Mouse (Mus musculus) intestine, embryonic 15.5 days (tissue): ENCODE data around the gene Atp2c1. TPM values are rescaled to one million over a fixed set of nuclear protein-coding genes. Genes with fewer than 3 reads are reported as not detected.

Source experiments
- ATAC-seq: fragments of 200-750 bp; cut with Nextera tagmentation; 2 replicates; pipeline ENCODE4 v1.8.0; 2017; ENCODE audit warnings: moderate TSS enrichment, moderate library complexity
- H3K27ac ChIP-seq: fragments of 300-500 bp; sonication (generic); 2 replicates; pipeline ENCODE4 v1.5.1; 2015; ENCODE audit warnings: mild to moderate bottlenecking, inconsistent platforms
- H3K27me3 ChIP-seq: fragments of 300-500 bp; sonication (generic); replicated peaks from 2 replicates; pipeline ENCODE4 v1.6.1; 2015; ENCODE audit warnings: inconsistent platforms
- H3K36me3 ChIP-seq: fragments of 300-500 bp; sonication (generic); 2 replicates; pipeline ENCODE4 v1.6.1; 2015; ENCODE audit warnings: inconsistent platforms
- H3K4me1 ChIP-seq: fragments of 300-500 bp; sonication (generic); replicated peaks from 2 replicates; pipeline ENCODE4 v1.6.1; 2015; ENCODE audit warnings: inconsistent platforms
- H3K4me2 ChIP-seq: fragments of 300-500 bp; sonication (generic); replicated peaks from 2 replicates; pipeline ENCODE4 v1.6.1; 2015; ENCODE audit warnings: mild to moderate bottlenecking, inconsistent platforms
- H3K4me3 ChIP-seq: fragments of 300-500 bp; sonication (generic); replicated peaks from 2 replicates; pipeline ENCODE4 v1.5.1; 2015; ENCODE audit warnings: inconsistent platforms
- H3K9ac ChIP-seq: fragments of 300-500 bp; sonication (generic); 2 replicates; pipeline ENCODE4 v1.6.1; 2015; ENCODE audit warnings: inconsistent platforms
- H3K9me3 ChIP-seq: fragments of 300-500 bp; sonication (generic); 2 replicates; pipeline ENCODE4 v1.6.1; 2016; ENCODE audit warnings: inconsistent platforms
- WGBS: fragments of 180-500 bp; shearing (Covaris S2); methylation state at CpG from one replicate; pipeline ENCODE4 v1.1.7; 2015; 5-methylcytosine and 5-hydroxymethylcytosine counted together
- polyA plus RNA-seq: library from polyadenylated mRNA; unstranded; fragments of >200 nt; fragmentation: Nextera tagmentation; extraction: Ambion mirVana; gene quantifications from 2 replicates; pipeline ENCODE4 v1.2.1, GENCODE M21; 2015

Gene Atp2c1
- polyA plus RNA-seq, 1 experiment from 2014 or later: 57.0 TPM

DNA sequence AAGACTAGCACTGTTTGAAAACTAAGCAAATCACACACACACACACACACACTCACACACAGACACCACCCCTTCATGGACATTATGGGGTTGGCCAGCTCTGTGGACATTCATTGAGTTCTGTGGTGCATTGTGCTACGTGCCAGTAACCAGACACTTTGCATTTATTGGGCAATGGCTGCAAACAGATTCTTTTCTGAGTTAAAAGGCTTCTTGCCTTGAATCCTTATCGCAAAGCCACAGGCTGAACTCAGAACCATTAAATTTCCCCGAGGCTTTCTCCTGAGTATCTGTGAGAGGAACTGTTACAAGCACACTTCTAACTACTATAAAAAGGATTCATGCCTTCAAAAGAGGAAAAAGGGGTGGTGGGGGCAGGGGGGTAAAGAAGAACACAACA, 5.1 kb downstream of the Atp2c1 start:
- no peak for ATAC-seq
- Histone ChIP-seq H3K9ac (no peak overlapping the region), H3K36me3 (no peaks in the 10 kb centered on the region), H3K4me1 (peaks cover 11% of the 10 kb centered on the region), H3K27me3 (no peaks in the 10 kb centered on the region), H3K9me3 (no peaks in the 10 kb centered on the region), H3K4me2 (no peak overlapping the region), H3K4me3 (no peak overlapping the region), H3K27ac (no peak overlapping the region)
- WGBS: 53% methylated on average over 3 of the region's 3 CpGs

DNA sequence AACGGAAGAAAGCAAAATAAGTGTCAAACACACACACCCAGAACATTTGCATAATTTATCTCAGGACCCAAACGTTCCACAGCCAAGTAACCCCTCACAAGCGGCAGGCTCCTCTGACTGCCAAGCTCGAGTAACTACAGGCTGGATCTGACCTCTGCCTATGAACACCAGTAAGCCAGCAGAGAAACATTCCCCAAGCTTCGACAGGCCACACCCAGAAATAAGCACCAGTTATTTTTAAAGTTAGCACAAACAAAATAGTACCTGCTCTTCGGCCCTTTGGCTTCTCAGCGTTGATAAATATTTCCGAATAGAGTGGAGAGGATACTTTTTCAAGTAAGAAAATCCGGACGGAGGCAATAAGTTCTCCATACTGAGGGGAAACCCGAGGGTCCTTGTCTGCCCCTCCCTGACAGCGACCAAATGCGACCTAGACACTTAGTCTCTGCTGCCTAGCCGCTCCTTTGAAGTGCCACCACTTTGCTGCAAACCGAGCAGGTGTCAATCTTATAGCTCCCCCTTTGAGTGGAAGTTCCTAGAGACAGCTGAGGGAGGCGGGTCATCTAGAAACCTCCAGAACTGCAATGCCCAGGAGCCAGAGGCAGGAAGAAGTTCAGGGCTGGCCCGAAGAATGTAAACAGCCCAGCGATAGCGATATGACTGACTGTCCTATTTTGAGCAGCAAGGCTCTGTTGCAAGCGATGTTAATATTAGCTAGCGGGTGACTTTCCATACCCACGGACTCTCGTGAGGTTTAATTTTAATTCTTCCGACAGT, 6.2 kb downstream of the Atp2c1 start:
- peak; percentile 67 for ATAC-seq
- 19% methylated on average over 24 of the region's 24 CpGs for WGBS
- Histone ChIP-seq H3K9ac (peak overlapping the region; percentile 23; the same call in 1 of the 2 replicates), H3K4me3 (peak overlapping the region; percentile 26), H3K4me2 (peak overlapping the region; percentile 58), H3K4me1 (peaks cover 11% of the 10 kb centered on the region), H3K27me3 (no peaks in the 10 kb centered on the region), H3K36me3 (no peaks in the 10 kb centered on the region), H3K27ac (no peak overlapping the region), H3K9me3 (no peaks in the 10 kb centered on the region)

DNA sequence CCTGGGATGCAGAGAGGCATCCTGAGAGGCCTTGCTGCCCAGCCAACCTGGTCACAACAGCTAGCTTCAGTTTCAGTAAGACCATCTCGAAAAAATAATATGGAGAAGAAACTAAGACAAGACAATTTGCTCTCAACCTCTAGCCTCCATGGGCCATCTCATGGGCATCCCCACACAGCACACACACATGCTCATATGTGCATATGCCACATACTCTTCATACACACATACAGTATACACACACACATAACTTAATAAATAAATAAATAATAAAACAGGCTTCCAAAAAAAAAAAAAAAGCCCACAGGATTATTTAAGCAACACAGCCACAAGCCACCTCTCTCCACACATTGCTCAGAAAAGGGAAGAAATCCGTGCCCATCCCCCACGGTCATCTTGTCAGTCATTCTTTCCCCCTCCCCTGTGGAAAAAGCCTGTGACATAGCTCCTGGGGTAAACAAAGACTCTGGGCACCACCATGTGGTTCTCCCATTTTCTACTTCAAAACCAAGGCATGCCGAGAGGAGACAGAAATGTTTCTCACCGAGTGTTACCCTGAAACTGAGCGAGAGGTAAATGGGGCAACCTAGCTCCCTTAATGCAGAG, 7.7 kb downstream of the Atp2c1 start:
- Histone ChIP-seq H3K36me3 (no peaks in the 10 kb centered on the region), H3K27me3 (no peaks in the 10 kb centered on the region), H3K4me2 (no peak overlapping the region), H3K4me3 (no peak overlapping the region), H3K9ac (no peak overlapping the region), H3K4me1 (peaks cover 7% of the 10 kb centered on the region), H3K27ac (no peak overlapping the region), H3K9me3 (no peaks in the 10 kb centered on the region)
- 60% methylated on average over 6 of the region's 6 CpGs for WGBS
- no peak for ATAC-seq

DNA sequence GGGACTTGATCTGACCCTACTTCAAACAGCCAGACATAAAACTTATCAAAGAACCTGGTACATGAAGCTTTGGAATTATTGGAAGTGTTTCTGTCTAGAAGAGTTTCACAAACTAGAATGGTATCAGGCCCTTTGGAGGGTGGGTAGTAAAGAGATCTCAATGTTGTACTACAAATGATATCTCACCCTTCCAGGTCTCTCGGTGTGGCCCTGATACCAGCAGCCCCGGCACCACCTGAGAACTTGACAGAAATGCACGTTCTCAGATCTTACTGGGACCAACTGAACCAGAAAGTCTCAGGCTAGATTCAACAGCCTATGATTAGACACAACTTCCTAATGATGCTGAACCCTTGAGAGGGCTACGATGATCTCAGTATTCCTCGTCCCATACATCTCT, 23.4 kb downstream of the Atp2c1 start:
- Histone ChIP-seq H3K4me1 (no peaks in the 10 kb centered on the region), H3K27me3 (no peaks in the 10 kb centered on the region), H3K4me3 (no peak overlapping the region), H3K4me2 (no peak overlapping the region), H3K9me3 (no peaks in the 10 kb centered on the region), H3K27ac (no peak overlapping the region), H3K36me3 (no peaks in the 10 kb centered on the region), H3K9ac (no peak overlapping the region)
- 88% methylated on average over 5 of the region's 5 CpGs for WGBS
- no peak for ATAC-seq

GRCm38 (mm10) chr9:105502389-105502788, 24.7 kb downstream of the Atp2c1 start:
- no peak overlapping the region for H3K4me2 ChIP-seq
- no peak overlapping the region for H3K27ac ChIP-seq
- no peaks in the 10 kb centered on the region for H3K36me3 ChIP-seq
- no peak overlapping the region for H3K9ac ChIP-seq
- no peaks in the 10 kb centered on the region for H3K9me3 ChIP-seq
- WGBS: 70% methylated on average over 4 of the region's 4 CpGs
- ATAC-seq: no peak
- no peaks in the 10 kb centered on the region for H3K27me3 ChIP-seq
- H3K4me1 ChIP-seq: no peaks in the 10 kb centered on the region
- H3K4me3 ChIP-seq: no peak overlapping the region

DNA sequence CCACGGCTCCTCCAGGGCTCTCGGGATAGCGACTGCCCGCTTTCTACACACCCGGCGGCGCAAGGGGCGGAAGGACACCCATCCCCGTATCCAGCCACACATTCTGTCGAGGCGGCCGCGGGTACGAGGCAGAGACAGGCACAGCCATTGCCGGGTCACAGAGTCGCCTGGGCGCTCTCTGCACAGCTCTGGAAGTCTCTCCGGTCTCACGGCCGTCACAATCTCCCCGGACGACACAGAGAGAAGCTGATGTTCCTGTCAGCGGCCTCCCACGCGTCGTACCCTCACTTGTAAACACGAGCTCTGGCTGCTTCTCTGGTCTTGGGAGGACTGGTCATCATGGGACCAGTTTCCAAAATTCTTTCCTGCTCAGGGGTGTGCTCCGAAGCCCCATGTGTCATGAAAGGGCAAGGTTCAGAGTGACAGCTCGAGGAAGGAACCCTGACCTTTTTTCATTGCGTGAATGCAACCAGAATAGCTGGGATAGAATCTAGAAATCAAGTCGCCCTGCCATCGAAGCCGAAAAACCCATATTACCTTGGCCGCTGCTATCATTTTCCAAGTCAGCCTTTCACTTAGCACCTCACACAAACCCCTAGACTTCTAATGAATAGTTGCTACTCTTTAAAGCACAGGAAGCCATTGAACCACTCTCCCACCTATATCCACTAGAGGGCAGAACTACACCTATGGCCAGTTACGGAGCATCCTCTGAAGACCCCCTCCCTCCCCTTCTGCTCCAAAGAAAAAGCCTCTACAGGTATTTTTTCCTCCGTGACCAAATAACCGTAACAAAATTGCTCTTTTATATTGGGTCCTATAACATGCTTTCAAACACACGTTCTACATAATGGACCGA, 31.6 kb downstream of the Atp2c1 start:
- under 1% methylated on average over 39 of the region's 39 CpGs for WGBS
- no peaks in the 10 kb centered on the region for H3K9me3 ChIP-seq
- peak overlapping the region; percentile 76 for H3K4me2 ChIP-seq
- peak overlapping the region; percentile 90 for H3K4me3 ChIP-seq
- H3K36me3 ChIP-seq: no peaks in the 10 kb centered on the region
- no peaks in the 10 kb centered on the region for H3K27me3 ChIP-seq
- H3K27ac ChIP-seq: peak overlapping the region; percentile 97
- peak overlapping the region; percentile 93 for H3K9ac ChIP-seq
- peak; percentile 63 for ATAC-seq
- no peaks in the 10 kb centered on the region; the same call in 1 of the 2 replicates for H3K4me1 ChIP-seq

DNA sequence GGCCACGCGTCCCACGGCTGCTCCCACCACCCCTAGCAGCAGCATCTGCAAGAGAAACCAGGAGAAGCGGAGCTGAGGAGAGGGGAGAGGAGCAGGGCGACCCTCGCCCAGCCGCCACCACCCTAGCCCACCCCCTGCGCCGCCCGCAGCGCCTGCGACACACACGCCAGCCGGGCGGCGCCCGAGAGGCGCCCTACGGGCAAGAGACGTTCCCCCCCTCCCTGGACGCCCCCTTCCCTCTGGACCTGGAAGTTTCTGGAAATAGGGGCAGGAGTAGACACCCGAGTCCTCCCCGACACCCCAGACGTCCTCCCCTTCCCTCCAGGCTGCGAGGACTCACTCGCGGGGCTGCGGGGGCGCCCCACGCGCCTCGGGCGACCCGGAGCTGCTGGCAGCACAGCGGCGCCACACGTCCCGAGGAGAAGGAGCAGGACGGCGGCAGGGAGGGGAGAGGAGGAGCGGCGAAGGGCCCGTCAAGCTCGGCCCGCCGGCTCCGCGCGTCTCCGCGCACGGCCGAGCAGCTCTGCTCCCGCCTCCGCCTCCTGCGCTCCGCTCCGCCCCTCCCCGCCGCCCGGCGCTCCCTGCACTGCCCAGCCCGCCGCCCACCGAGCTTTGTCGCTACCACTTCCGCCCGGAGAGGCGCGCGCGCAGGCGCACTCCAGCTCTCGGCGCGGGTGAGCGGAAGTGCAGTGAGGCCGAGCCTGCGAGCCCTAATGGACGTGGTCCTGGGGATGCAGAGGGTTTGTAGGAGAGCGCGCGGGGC, 32.4 kb downstream of the Atp2c1 start:
- no peaks in the 10 kb centered on the region for H3K27me3 ChIP-seq
- peak; percentile 100 for ATAC-seq
- peak overlapping the region; percentile 90 for H3K4me3 ChIP-seq
- no peaks in the 10 kb centered on the region for H3K36me3 ChIP-seq
- H3K9ac ChIP-seq: peak overlapping the region; percentile 94
- H3K9me3 ChIP-seq: no peaks in the 10 kb centered on the region
- H3K4me2 ChIP-seq: peak overlapping the region; percentile 88
- WGBS: under 1% methylated on average over 61 of the region's 83 CpGs
- peak overlapping the region; percentile 97 for H3K27ac ChIP-seq
- no peaks in the 10 kb centered on the region; the same call in 1 of the 2 replicates for H3K4me1 ChIP-seq

- H3K9me3 ChIP-seq: no peaks in the 10 kb centered on the region
- no peaks in the 10 kb centered on the region for H3K27me3 ChIP-seq
- H3K4me1 ChIP-seq: no peaks in the 10 kb centered on the region; the same call in 1 of the 2 replicates
- WGBS: 45% methylated on average over 3 of the region's 3 CpGs
- H3K36me3 ChIP-seq: no peaks in the 10 kb centered on the region
- no peak overlapping the region for H3K9ac ChIP-seq
- H3K4me2 ChIP-seq: no peak overlapping the region
- ATAC-seq: no peak
- no peak overlapping the region for H3K4me3 ChIP-seq
- no peak overlapping the region for H3K27ac ChIP-seq
These were observed 34.4 kb downstream of the Atp2c1 start for GRCm38 (mm10) chr9:105492744-105493143.

GRCm38 (mm10) chr9:105488363-105488762, 38.8 kb downstream of the Atp2c1 start:
- H3K4me3 ChIP-seq: no peak overlapping the region

GRCm38 (mm10) chr9:105484338-105485084, 42.6 kb downstream of the Atp2c1 start:
- Histone ChIP-seq H3K9me3 (no peaks in the 10 kb centered on the region), H3K4me3 (no peak overlapping the region), H3K9ac (no peak overlapping the region), H3K36me3 (no peaks in the 10 kb centered on the region), H3K27me3 (no peaks in the 10 kb centered on the region), H3K27ac (peak overlapping the region; percentile 10; the same call in 1 of the 2 replicates), H3K4me1 (0 out of 2 replicates have a peak, but pooled peaks cover 3% of the 10 kb centered on the region), H3K4me2 (peak overlapping the region; percentile 23)
- 64% methylated on average over 5 of the region's 5 CpGs for WGBS
- peak; percentile 85 for ATAC-seq

More at GRCm38 (mm10) chr9:105488363-105488762, 38.8 kb downstream of the Atp2c1 start:
- H3K36me3 ChIP-seq: no peaks in the 10 kb centered on the region
- no peaks in the 10 kb centered on the region for H3K9me3 ChIP-seq
- no peaks in the 10 kb centered on the region for H3K27me3 ChIP-seq
- H3K9ac ChIP-seq: no peak overlapping the region
- H3K4me1 ChIP-seq: peaks cover 3% of the 10 kb centered on the region; the same call in 1 of the 2 replicates
- no peak for ATAC-seq
- H3K4me2 ChIP-seq: no peak overlapping the region
- H3K27ac ChIP-seq: no peak overlapping the region
- WGBS: 72% methylated on average over 5 of the region's 5 CpGs

- H3K4me1 ChIP-seq: 0 out of 2 replicates have a peak, but pooled peaks cover 3% of the 10 kb centered on the region
- no peak overlapping the region for H3K4me2 ChIP-seq
- no peak overlapping the region for H3K4me3 ChIP-seq
- 89% methylated on average over 11 of the region's 11 CpGs for WGBS
- no peaks in the 10 kb centered on the region for H3K9me3 ChIP-seq
- no peak for ATAC-seq
- H3K27ac ChIP-seq: no peak overlapping the region
- no peaks in the 10 kb centered on the region for H3K27me3 ChIP-seq
- H3K9ac ChIP-seq: no peak overlapping the region
- H3K36me3 ChIP-seq: no peaks in the 10 kb centered on the region
These were observed 43.2 kb downstream of the Atp2c1 start for GRCm38 (mm10) chr9:105483880-105484279.
